ENCODE assay signal across 7 mouse cellular contexts in genomic region chr1:61095481-61096165, GRCm38 (mm10).
"Had no signal": no experiment of that assay in that cellular context is flagged by ENCODE, and none has a peak within 500 bp of the region (broad histone marks: within the 10 kb centered on the region; RNA-seq: fewer than 3 reads in every experiment).

No protein-coding gene starts in this region.

- DNase-seq: kidney, postnatal 10 days; kidney, postnatal 4 days; left cerebral cortex, postnatal 4 days; lung, adult 2 months; lung, postnatal 36 days; right cerebral cortex, postnatal 25 days; thymus, postnatal 4 days had no signal
